Mouse (Mus musculus) forebrain, embryonic 14.5 days (tissue): ENCODE results near the gene Cul7. TPM values are rescaled to one million over a fixed set of nuclear protein-coding genes. Genes with fewer than 3 reads are reported as not detected.

Experiments used
- ATAC-seq: fragments of 200-750 bp; cut with Nextera tagmentation; 2 replicates; pipeline ENCODE4 v1.8.0; 2017; ENCODE audit warnings: mild to moderate bottlenecking, moderate library complexity
- DNase-seq: peaks from one replicate; pipeline ENCODE4 v3.0.0-alpha.2; 2015; ENCODE audit warnings: low spot score
- H3K27ac ChIP-seq: fragments of 300-500 bp; sonication (generic); 2 replicates; pipeline ENCODE4 v1.5.1; 2014; ENCODE audit warnings: low read depth, mild to moderate bottlenecking, control low read depth, low read length, moderate library complexity
- H3K27me3 ChIP-seq: fragments of 300-500 bp; sonication (generic); replicated peaks from 2 replicates; pipeline ENCODE4 v1.6.1; 2014; ENCODE audit warnings: low read length, control low read depth, mixed read lengths; ENCODE audit not compliant: control insufficient read depth, insufficient read depth
- H3K36me3 ChIP-seq: fragments of 300-500 bp; sonication (generic); 2 replicates; pipeline ENCODE4 v1.6.1; 2014; ENCODE audit warnings: low read length, control low read depth; ENCODE audit not compliant: control insufficient read depth, insufficient read depth
- H3K4me1 ChIP-seq: fragments of 300-500 bp; sonication (generic); 2 replicates; pipeline ENCODE4 v1.6.1; 2014; ENCODE audit warnings: antibody characterized with exemption, low read length, control low read depth; ENCODE audit not compliant: control insufficient read depth, insufficient read depth
- H3K4me2 ChIP-seq: fragments of 300-500 bp; sonication (generic); 2 replicates; pipeline ENCODE4 v1.6.1; 2014; ENCODE audit warnings: mild to moderate bottlenecking, control low read depth, low read length
- H3K4me3 ChIP-seq: fragments of 300-500 bp; sonication (generic); 2 replicates; pipeline ENCODE4 v1.5.1; 2014; ENCODE audit warnings: low read depth, low read length, control low read depth
- H3K9ac ChIP-seq: fragments of 300-500 bp; sonication (generic); 2 replicates; pipeline ENCODE4 v1.6.1; 2014; ENCODE audit warnings: mild to moderate bottlenecking, low read length, control low read depth, moderate library complexity
- H3K9me3 ChIP-seq: fragments of 300-500 bp; sonication (generic); replicated peaks from 2 replicates; pipeline ENCODE4 v1.6.1; 2016; ENCODE audit warnings: low read length, control low read depth, mixed read lengths; ENCODE audit not compliant: control insufficient read depth
- WGBS: fragments of 180-500 bp; shearing (Covaris S2); extraction: QIAGEN DNeasy Blood & Tissue Kit; methylation state at CpG from one replicate; pipeline ENCODE4 v1.1.7; 2014; 5-methylcytosine and 5-hydroxymethylcytosine counted together
- polyA plus RNA-seq: library from polyadenylated mRNA; unstranded; fragments of >200 nt; fragmentation: Nextera tagmentation; extraction: Ambion mirVana; gene quantifications from 2 replicates; pipeline ENCODE4 v1.2.1, GENCODE M21; 2014

The Cul7 gene
- polyA plus RNA-seq, 1 experiment from 2014 or later: 28.3 TPM

DNA sequence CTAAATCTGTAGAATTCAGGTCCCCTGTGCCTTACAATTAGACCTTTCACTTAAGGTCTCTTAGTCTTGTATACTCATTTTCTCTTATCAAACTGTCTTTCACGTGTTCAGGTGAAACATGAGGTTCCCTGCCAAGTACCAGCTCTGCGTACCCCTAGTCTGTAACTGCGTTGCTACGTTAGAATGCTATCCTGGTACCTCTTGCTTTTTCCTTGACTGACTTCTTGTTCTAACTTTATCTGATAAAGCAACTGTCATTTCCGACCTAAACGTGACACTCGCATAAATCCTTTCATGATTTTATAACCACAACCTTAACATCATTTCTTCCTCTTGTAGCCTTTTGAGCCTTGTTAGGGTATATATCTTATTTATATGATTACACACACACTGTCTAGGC is 62.3 kb downstream of the Cul7 start:
- H3K27ac ChIP-seq: no peak overlapping the region
- H3K4me1 ChIP-seq: peaks cover 6% of the 10 kb centered on the region
- H3K9ac ChIP-seq: peak overlapping the region; percentile 84
- peak overlapping the region; percentile 98 for H3K4me2 ChIP-seq
- peaks cover 31% of the 10 kb centered on the region for H3K36me3 ChIP-seq
- ATAC-seq (no peak), DNase-seq (no peak)
- peak overlapping the region; percentile 97 for H3K4me3 ChIP-seq
- 76% methylated on average over 7 of the region's 7 CpGs for WGBS
- no peaks in the 10 kb centered on the region for H3K9me3 ChIP-seq
- H3K27me3 ChIP-seq: no peaks in the 10 kb centered on the region

DNA sequence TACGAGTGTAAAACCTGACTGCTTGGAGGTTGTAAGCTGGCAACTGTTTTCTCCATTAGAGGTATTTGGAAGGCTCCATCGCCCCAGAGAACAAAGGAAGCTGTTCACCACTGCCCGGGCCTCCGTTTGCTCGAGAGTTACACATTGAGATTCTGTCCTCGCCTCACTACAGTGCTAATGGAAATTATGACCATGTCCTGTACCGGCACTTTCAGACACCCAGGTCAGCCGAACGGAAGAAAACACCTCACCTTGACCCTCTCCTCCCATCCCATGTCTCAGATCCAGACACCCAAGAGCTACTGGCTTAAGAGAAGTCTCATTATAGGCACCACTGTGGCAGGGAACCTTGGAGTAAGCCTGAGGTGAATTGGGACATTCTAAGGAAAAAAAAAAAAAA is 63.7 kb downstream of the Cul7 start:
- no peak for DNase-seq
- H3K4me3 ChIP-seq: no peak overlapping the region
- H3K27ac ChIP-seq: no peak overlapping the region
- no peaks in the 10 kb centered on the region for H3K27me3 ChIP-seq
- peaks cover 6% of the 10 kb centered on the region for H3K4me1 ChIP-seq
- no peak overlapping the region for H3K4me2 ChIP-seq
- ATAC-seq: no peak
- H3K9ac ChIP-seq: no peak overlapping the region
- H3K9me3 ChIP-seq: no peaks in the 10 kb centered on the region
- peaks cover 31% of the 10 kb centered on the region for H3K36me3 ChIP-seq
- WGBS: 83% methylated on average over 9 of the region's 9 CpGs

Other genes with a start within 250 kb of the Cul7 start
- gene Crip3, start 221.4 kb upstream of the Cul7 start, polyA plus RNA-seq: 0.93 and 1.2 TPM in 2 replicates
- gene Slc22a7, start 211.9 kb upstream of the Cul7 start, polyA plus RNA-seq: not detected in 2 replicates
- 3.8 and 4.8 TPM in 2 replicates for gene Ttbk1, start 162.7 kb upstream of the Cul7 start, polyA plus RNA-seq
- 33.0 and 41.6 TPM in 2 replicates for gene Dnph1, start 153.6 kb upstream of the Cul7 start, polyA plus RNA-seq
- gene Cul9, start 103.9 kb upstream of the Cul7 start, polyA plus RNA-seq: 7.6 and 10.8 TPM in 2 replicates
- 4.6 and 4.7 TPM in 2 replicates for gene Srf, start 94.2 kb upstream of the Cul7 start, polyA plus RNA-seq
- 15.3 and 19.0 TPM in 2 replicates for gene Ptk7, start 20.8 kb upstream of the Cul7 start, polyA plus RNA-seq
- 34.7 and 38.8 TPM in 2 replicates for gene Klc4, start 4.3 kb upstream of the Cul7 start, polyA plus RNA-seq
- gene Mrpl2, start 4.1 kb upstream of the Cul7 start, polyA plus RNA-seq: 83.3 and 108 TPM in 2 replicates
- gene Rrp36, start 24.0 kb downstream of the Cul7 start, polyA plus RNA-seq: 30.1 and 31.4 TPM in 2 replicates
- 243 and 265 TPM in 2 replicates for gene Mea1, start 28.5 kb downstream of the Cul7 start, polyA plus RNA-seq
- gene Klhdc3, start 30.6 kb downstream of the Cul7 start, polyA plus RNA-seq: 147 and 164 TPM in 2 replicates
- gene Ppp2r5d, start 54.8 kb downstream of the Cul7 start, polyA plus RNA-seq: 73.9 and 78.0 TPM in 2 replicates
- 16.9 and 17.6 TPM in 2 replicates for gene Pex6, start 61.1 kb downstream of the Cul7 start, polyA plus RNA-seq
- 0.58 and 0.79 TPM in 2 replicates for gene Gnmt, start 78.8 kb downstream of the Cul7 start, polyA plus RNA-seq
- gene Cnpy3, start 101.9 kb downstream of the Cul7 start, polyA plus RNA-seq: 54.1 and 57.5 TPM in 2 replicates
- 0.22 TPM in 1 of 2 replicates, not detected in the other for gene Ptcra, start 113.4 kb downstream of the Cul7 start, polyA plus RNA-seq
- 63.9 and 89.9 TPM in 2 replicates for gene 2310039H08Rik, start 122.3 kb downstream of the Cul7 start, polyA plus RNA-seq
- 108 and 110 TPM in 2 replicates for gene Rpl7l1, start 132.3 kb downstream of the Cul7 start, polyA plus RNA-seq
- gene Bicral, start 208.1 kb downstream of the Cul7 start, polyA plus RNA-seq: 7.5 and 8.5 TPM in 2 replicates
- gene Tbcc, start 240.3 kb downstream of the Cul7 start, polyA plus RNA-seq: 66.4 TPM in 2 replicates